Mouse (Mus musculus) hematopoietic stem cell, adult 5-6 weeks (primary cell): ENCODE measurements around the gene Olfr1336. TPM values are rescaled to one million over a fixed set of nuclear protein-coding genes. Genes with fewer than 3 reads are reported as not detected.
"Not testable (repeated sequence)": the region's sequence is repeated elsewhere in the genome, so short reads cannot be mapped to it uniquely, and the experiment has no call there.

Experiments used
- ATAC-seq, 2 experiments: fragments of 125-278 bp in 1 of 2; replicated peaks in 1 of 2; 2 replicates each; pipeline ENCODE4 v1.8.0; 2016 to 2017; ENCODE audit warnings: inconsistent platforms in 2 of 2, mild to moderate bottlenecking in 2 of 2, moderate number of reproducible peaks in 2 of 2, low read depth in 1 of 2, moderate TSS enrichment in 1 of 2; ENCODE audit not compliant: low FRiP score in 2 of 2, poor library complexity in 2 of 2, severe bottlenecking in 2 of 2, insufficient read depth in 1 of 2, low TSS enrichment in 1 of 2
- total RNA-seq: library from RNA; stranded (forward); fragments of 172-1452, 232-1000 nt; gene quantifications from 2 replicates; pipeline ENCODE4 v1.2.3, GENCODE M21; 2017

Gene Olfr1336
- not detected in 2 replicates for total RNA-seq

GRCm38 (mm10) chr7:6455868-6456267 lies at the start of gene Olfr1336:
Olfr1336 (plus strand) TSS chr7:6456168.
- no peak for ATAC-seq

- ATAC-seq = peak; percentile 99 to 100
These were observed 45.9 kb upstream of the Olfr1336 start, which contains the start of gene Gm20715 for GRCm38 (mm10) chr7:6410043-6410442. Gm20715 (plus strand) TSS chr7:6410277.

GRCm38 (mm10) chr7:6414626-6415441 lies 41.1 kb upstream of the Olfr1336 start:
- ATAC-seq = no peak

- no peak for ATAC-seq
These were observed 40.6 kb upstream of the Olfr1336 start for GRCm38 (mm10) chr7:6415442-6415787.

- ATAC-seq = no peak
These were observed 36.1 kb upstream of the Olfr1336 start for GRCm38 (mm10) chr7:6419894-6420293.

DNA sequence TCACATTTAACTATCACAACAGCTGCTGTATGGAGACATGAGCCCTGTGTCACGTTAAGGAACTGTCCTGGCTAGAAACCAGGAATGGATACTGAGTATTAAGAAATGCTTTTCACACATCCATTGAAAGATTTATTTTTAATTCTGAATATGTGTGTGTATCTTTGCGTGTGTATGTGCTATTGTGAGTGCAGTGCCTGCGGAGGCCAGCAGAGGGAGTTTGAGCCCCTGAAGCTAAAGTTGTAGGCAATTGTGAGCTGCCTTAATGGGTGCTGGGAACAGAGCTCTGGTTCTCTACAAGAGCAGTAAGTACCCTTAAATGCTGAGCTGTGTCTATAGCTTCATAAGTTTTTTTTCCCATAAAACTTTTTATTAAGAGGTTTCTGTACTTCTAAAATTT lies 26.6 kb upstream of the Olfr1336 start:
- ATAC-seq = no peak

GRCm38 (mm10) chr7:6430342-6430741 lies 25.6 kb upstream of the Olfr1336 start:
- peak; percentile 51 to 66; a peak in 1 of 4 replicates for ATAC-seq

GRCm38 (mm10) chr7:6438388-6438787 lies 17.6 kb upstream of the Olfr1336 start, which contains the start of gene Olfr1344:
Olfr1344 (plus strand) TSS chr7:6438688.
- ATAC-seq = no peak

- no peak for ATAC-seq
These were observed 14.8 kb upstream of the Olfr1336 start for GRCm38 (mm10) chr7:6441173-6441572.

DNA sequence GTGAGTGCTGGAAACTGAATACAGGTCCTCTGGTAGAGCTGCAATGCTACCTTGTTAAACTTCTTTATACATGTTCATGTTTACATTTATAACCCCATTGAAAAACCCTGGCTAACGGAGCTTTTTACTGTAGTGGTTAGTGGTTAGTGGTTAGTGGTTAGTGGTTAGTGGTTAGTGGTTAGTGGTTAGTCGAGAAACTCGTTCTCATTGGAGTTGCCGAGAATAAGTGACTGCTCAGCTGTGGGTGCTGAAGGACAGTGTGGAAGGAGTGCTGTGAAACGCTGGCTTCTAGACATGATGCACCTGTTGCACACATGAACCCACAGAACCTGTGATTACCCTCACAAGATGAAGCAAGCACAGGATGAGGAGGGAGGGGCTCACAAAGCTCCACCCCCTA lies 8.2 kb upstream of the Olfr1336 start:
- ATAC-seq = no peak

DNA sequence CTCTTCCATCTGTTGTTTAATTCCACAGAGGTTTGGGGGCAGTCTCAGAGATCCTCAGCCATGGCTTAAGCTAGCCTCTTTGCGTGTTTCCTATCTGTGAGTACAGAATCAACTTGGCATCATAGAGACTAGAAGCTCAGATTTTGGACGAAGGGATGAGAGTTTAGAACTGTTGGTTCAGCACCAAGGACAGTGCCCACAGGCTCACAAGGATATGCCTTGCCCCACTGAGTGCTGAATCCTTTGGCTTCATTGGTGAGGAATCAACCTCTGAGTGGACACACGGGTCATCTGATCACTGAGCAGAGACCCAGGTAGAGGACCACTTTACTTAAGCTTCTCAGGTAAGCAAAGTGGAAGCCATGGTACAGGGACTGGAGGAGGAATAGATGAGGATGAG lies 431 bp downstream of the Olfr1336 start:
- no peak for ATAC-seq

- no peak for ATAC-seq
These were observed 11.0 kb downstream of the Olfr1336 start, which contains the start of gene Olfr1346 for GRCm38 (mm10) chr7:6466951-6467350. Olfr1346 (plus strand) TSS chr7:6467101.

GRCm38 (mm10) chr7:6477633-6478032 lies 21.7 kb downstream of the Olfr1336 start:
- ATAC-seq = not testable (repeated sequence)

GRCm38 (mm10) chr7:6486841-6487240 lies 30.9 kb downstream of the Olfr1336 start, which contains the start of gene Olfr5:
Olfr5 (minus strand) TSS chr7:6486941.
- no peak for ATAC-seq

DNA sequence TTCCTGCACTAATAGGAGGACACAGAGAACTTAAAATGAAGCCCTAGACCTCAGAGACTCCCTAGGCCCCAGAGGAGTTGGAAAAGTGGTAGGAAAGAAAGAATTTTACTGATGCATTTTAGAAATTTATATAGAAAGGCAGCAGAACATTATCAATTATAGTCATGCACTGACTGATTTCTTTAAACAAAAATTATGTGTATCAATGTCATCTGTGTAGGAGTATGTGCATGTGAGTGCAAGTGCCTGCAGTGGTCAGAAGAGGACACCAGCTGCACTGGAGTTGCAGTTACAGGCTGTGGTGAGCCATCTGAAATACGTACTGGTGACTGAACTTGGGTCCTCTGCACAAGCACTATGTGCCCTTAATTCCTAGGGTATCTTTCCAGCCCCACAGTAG lies 43.7 kb downstream of the Olfr1336 start, which contains the start of gene Olfr1347:
Gene Olfr1347 (minus strand): TSS at position 101 of the 400 bp plus-strand sequence.
- no peak for ATAC-seq

GRCm38 (mm10) chr7:6508648-6509047 lies 52.7 kb downstream of the Olfr1336 start, which contains the start of gene Olfr1348:
Olfr1348 (minus strand) TSS chr7:6508748.
- no peak for ATAC-seq
